ENCODE assay signal across 8 mouse cellular contexts in the genomic region with DNA sequence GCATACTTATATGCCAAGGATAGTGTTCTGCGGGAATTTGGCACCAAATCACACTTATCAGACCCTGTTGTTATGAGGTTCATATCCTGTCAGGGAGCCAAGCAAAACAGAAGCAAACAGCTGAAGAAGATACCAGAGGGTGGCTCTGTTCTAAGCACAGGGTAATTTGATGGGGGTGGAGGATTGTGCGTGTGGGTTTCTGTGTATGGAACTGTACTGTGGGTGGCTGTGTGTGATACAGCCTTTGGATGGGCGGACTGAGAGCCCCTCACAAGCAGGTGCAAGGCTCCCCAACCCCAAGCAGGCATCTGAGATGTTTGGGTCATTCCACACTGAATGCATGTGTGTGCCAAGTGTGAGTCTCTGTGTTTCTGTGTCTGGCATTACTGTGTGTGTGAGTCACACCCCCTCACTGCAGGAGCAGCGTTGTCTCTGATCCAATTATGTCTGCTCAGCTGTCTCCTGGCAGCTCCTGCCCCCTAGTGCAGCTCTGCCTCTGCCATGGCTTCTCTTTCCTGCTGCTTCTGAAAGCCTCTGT. TPM values are rescaled to one million over a fixed set of nuclear protein-coding genes. Genes with fewer than 3 reads are reported as not detected.
DNase-seq lines count a peak whose midpoint lies in the region; ATAC-seq and TF ChIP-seq lines count a peak whose summit lies in the region.

No protein-coding gene starts in this region.

- peaks cover 31% of the 10 kb centered on the region for H3K36me3 ChIP-seq in liver, adult 2 months (ENCODE audit: control insufficient read depth, insufficient read depth, low read length)
- H3K36me3 ChIP-seq in hindbrain, embryonic 13.5 days: no peaks in the 10 kb centered on the region
- no peaks in the 10 kb centered on the region; the same call in 1 of the 2 replicates for H3K36me3 ChIP-seq in kidney, embryonic 14.5 days (ENCODE audit: control insufficient read depth, insufficient read depth, low read length)

- no peak overlapping the region for H3K4me2 ChIP-seq in hindbrain, embryonic 13.5 days
- no peak overlapping the region for H3K4me2 ChIP-seq in kidney, embryonic 14.5 days (replicated peaks; ENCODE audit: low read depth, low read length)

- TF ChIP-seq CTCF in liver, adult 2 months (IDR thresholded peaks at IDR 0.05; ENCODE audit: low read depth, low read length): peak; percentile 35

- H3K27ac ChIP-seq in liver, adult 2 months (replicated peaks; ENCODE audit: insufficient read depth, low read depth, low read length): peak overlapping the region; percentile 98
- H3K27ac ChIP-seq in hindbrain, embryonic 13.5 days: peak overlapping the region; percentile 76
- H3K27ac ChIP-seq in kidney, embryonic 14.5 days (ENCODE audit: low read depth, low read length): no peak overlapping the region

- no peak overlapping the region for H3K4me3 ChIP-seq in liver, adult 2 months (ENCODE audit: insufficient read depth, low read depth, low read length)
- no peak overlapping the region for H3K4me3 ChIP-seq in hindbrain, embryonic 13.5 days
- H3K4me3 ChIP-seq in kidney, embryonic 14.5 days (ENCODE audit: low read length): no peak overlapping the region

- no peaks in the 10 kb centered on the region for H3K9me3 ChIP-seq in hindbrain, embryonic 13.5 days
- H3K9me3 ChIP-seq in kidney, embryonic 14.5 days (ENCODE audit: control insufficient read depth, low read length): no peaks in the 10 kb centered on the region

- H3K27me3 ChIP-seq in liver, adult 2 months (ENCODE audit: control insufficient read depth, insufficient read depth, low read length): no peaks in the 10 kb centered on the region
- H3K27me3 ChIP-seq in hindbrain, embryonic 13.5 days: no peaks in the 10 kb centered on the region
- H3K27me3 ChIP-seq in kidney, embryonic 14.5 days (ENCODE audit: control insufficient read depth, insufficient read depth, low read length): no peaks in the 10 kb centered on the region

- peaks cover 65% of the 10 kb centered on the region for H3K4me1 ChIP-seq in liver, adult 2 months (ENCODE audit: control insufficient read depth, insufficient read depth, low read length)
- peaks cover 23% of the 10 kb centered on the region for H3K4me1 ChIP-seq in hindbrain, embryonic 13.5 days (replicated peaks)
- H3K4me1 ChIP-seq in kidney, embryonic 14.5 days (ENCODE audit: control insufficient read depth, insufficient read depth, low read length): peaks cover 4% of the 10 kb centered on the region

- 27% methylated on average over 4 of the region's 4 CpGs for WGBS in liver, adult 2 months
- 64% methylated on average over 4 of the region's 4 CpGs for WGBS in hindbrain, embryonic 13.5 days
- 71% methylated on average over 4 of the region's 4 CpGs for WGBS in kidney, embryonic 14.5 days

- peak; percentile 65 for DNase-seq in liver, adult 2 months (ENCODE audit: extremely low read depth, low read depth, low spot score)
- DNase-seq in liver: no peak
- DNase-seq in cerebellum, adult 9-11 months: peak; percentile 76
- no peak for DNase-seq in urinary bladder, postnatal 14 days (ENCODE audit: low spot score)
- DNase-seq in urinary bladder, postnatal 4 days (ENCODE audit: low spot score in 2 of 2): no peak

- TF ChIP-seq POLR2A in liver, adult 2 months (IDR thresholded peaks at IDR 0.05; ENCODE audit: extremely low read depth, insufficient read depth, low read length): no peak

- peak; percentile 46; the same call in 1 of the 2 replicates for ATAC-seq in hindbrain, embryonic 13.5 days (ENCODE audit: low FRiP score)
- ATAC-seq in megakaryocyte progenitor cell, adult 5-6 weeks (replicated peaks; ENCODE audit: poor library complexity): peak; percentile 38
- no peak for ATAC-seq in kidney, embryonic 14.5 days (ENCODE audit: low FRiP score, low TSS enrichment)

- H3K79me2 ChIP-seq in liver, adult 2 months (ENCODE audit: control insufficient read depth, insufficient read depth, low read length): peaks cover 26% of the 10 kb centered on the region; the same call in 1 of the 2 replicates

- peak overlapping the region; percentile 67 for H3K9ac ChIP-seq in liver, adult 2 months (ENCODE audit: low read depth, low read length)
- H3K9ac ChIP-seq in hindbrain, embryonic 13.5 days: peak overlapping the region; percentile 43
- no peak overlapping the region for H3K9ac ChIP-seq in kidney, embryonic 14.5 days (ENCODE audit: low read depth, low read length)

RNA-seq across cellular contexts. Expression of a gene that starts 11.8 kb away (rescaled TPM):
- total RNA-seq in liver, adult 2 months (2014; rRNA removed): 779 and 846 TPM in 2 replicates
- 1,131 and 1,407 TPM in 2 replicates for polyA plus RNA-seq in liver, adult 2 months (2012; rRNA removed)
- 9.7 and 10.0 TPM in 2 replicates for polyA plus RNA-seq in hindbrain, embryonic 13.5 days (2015; fragmentation: Nextera tagmentation; extraction: Ambion mirVana)
- total RNA-seq in megakaryocyte progenitor cell, adult 5-6 weeks (2015): 50.4 and 59.3 TPM in 2 replicates
- 23.1 and 31.2 TPM in 2 replicates for total RNA-seq in megakaryocyte progenitor cell, adult 5-6 weeks (2017)
- 49.5 and 59.6 TPM in 2 replicates for polyA plus RNA-seq in kidney, embryonic 14.5 days (2014; fragmentation: Nextera tagmentation; extraction: Ambion mirVana)

RNA-seq across cellular contexts. Expression of a gene that starts 19.2 kb away (rescaled TPM):
- total RNA-seq in liver, adult 2 months (2014; rRNA removed): 43.8 and 51.0 TPM in 2 replicates
- 88.2 and 89.2 TPM in 2 replicates for polyA plus RNA-seq in liver, adult 2 months (2012; rRNA removed)
- polyA plus RNA-seq in hindbrain, embryonic 13.5 days (2015; fragmentation: Nextera tagmentation; extraction: Ambion mirVana): 7.6 and 11.6 TPM in 2 replicates
- total RNA-seq in megakaryocyte progenitor cell, adult 5-6 weeks (2015): 34.3 and 41.2 TPM in 2 replicates
- total RNA-seq in megakaryocyte progenitor cell, adult 5-6 weeks (2017): 63.1 and 89.4 TPM in 2 replicates
- 70.9 and 92.5 TPM in 2 replicates for polyA plus RNA-seq in kidney, embryonic 14.5 days (2014; fragmentation: Nextera tagmentation; extraction: Ambion mirVana)

RNA-seq across cellular contexts. Expression of a gene that starts 26.6 kb away (rescaled TPM):
- total RNA-seq in liver, adult 2 months (2014; rRNA removed): 8.7 and 9.1 TPM in 2 replicates
- polyA plus RNA-seq in liver, adult 2 months (2012; rRNA removed): 8.2 and 13.8 TPM in 2 replicates
- 17.5 and 20.8 TPM in 2 replicates for polyA plus RNA-seq in hindbrain, embryonic 13.5 days (2015; fragmentation: Nextera tagmentation; extraction: Ambion mirVana)
- 9.8 and 14.7 TPM in 2 replicates for total RNA-seq in megakaryocyte progenitor cell, adult 5-6 weeks (2015)
- total RNA-seq in megakaryocyte progenitor cell, adult 5-6 weeks (2017): 6.7 and 7.1 TPM in 2 replicates
- 7.6 and 10.5 TPM in 2 replicates for polyA plus RNA-seq in kidney, embryonic 14.5 days (2014; fragmentation: Nextera tagmentation; extraction: Ambion mirVana)

Comparison
In these comparisons a context has a peak if more than half of its experiments do, and no peak if none do; other contexts are left out.
1. DNase-seq: peak in liver, adult 2 months (single experiment) and cerebellum, adult 9-11 months (single experiment); none in liver (single experiment), urinary bladder, postnatal 14 days (single experiment) and urinary bladder, postnatal 4 days (0 of 2).
2. RNA of a gene that starts 11.8 kb away (polyA plus RNA-seq): 1,131 to 1,407 TPM in liver, adult 2 months; 49.5 to 59.6 TPM in kidney, embryonic 14.5 days and 9.7 to 10.0 TPM in hindbrain, embryonic 13.5 days; every median in the first group is over 10 times any median in the second.